Mouse (Mus musculus) stomach, embryonic 16.5 days (tissue): ENCODE results near the gene Il12b. TPM values are rescaled to one million over a fixed set of nuclear protein-coding genes. Genes with fewer than 3 reads are reported as not detected.
"Not testable (repeated sequence)": the region's sequence is repeated elsewhere in the genome, so short reads cannot be mapped to it uniquely, and the experiment has no call there.

ENCODE experiments used
- ATAC-seq: fragments of 200-750 bp; cut with Nextera tagmentation; 2 replicates; pipeline ENCODE4 v1.8.0; 2017; ENCODE audit warnings: moderate number of reproducible peaks, moderate TSS enrichment; ENCODE audit not compliant: insufficient read depth, low FRiP score
- H3K27ac ChIP-seq: fragments of 300-500 bp; sonication (generic); 2 replicates; pipeline ENCODE4 v1.5.1; 2014; ENCODE audit warnings: low read length
- H3K27me3 ChIP-seq: fragments of 300-500 bp; sonication (generic); 2 replicates; pipeline ENCODE4 v1.6.1; 2014; ENCODE audit warnings: low read length, control low read depth, mixed read lengths; ENCODE audit not compliant: control insufficient read depth, insufficient read depth
- H3K36me3 ChIP-seq: fragments of 300-500 bp; sonication (generic); 2 replicates; pipeline ENCODE4 v1.6.1; 2014; ENCODE audit warnings: low read length; ENCODE audit not compliant: control insufficient read depth, insufficient read depth
- H3K4me1 ChIP-seq: fragments of 300-500 bp; sonication (generic); 2 replicates; pipeline ENCODE4 v1.6.1; 2014; ENCODE audit warnings: low read length, control low read depth, mixed read lengths; ENCODE audit not compliant: control insufficient read depth, insufficient read depth
- H3K4me2 ChIP-seq: fragments of 300-500 bp; sonication (generic); 2 replicates; pipeline ENCODE4 v1.6.1; 2014; ENCODE audit warnings: low read depth, low read length, mixed read lengths
- H3K4me3 ChIP-seq: fragments of 300-500 bp; sonication (generic); replicated peaks from 2 replicates; pipeline ENCODE4 v1.5.1; 2014; ENCODE audit warnings: mild to moderate bottlenecking, low read length
- H3K9ac ChIP-seq: fragments of 300-500 bp; sonication (generic); 2 replicates; pipeline ENCODE4 v1.6.1; 2014; ENCODE audit warnings: low read length
- H3K9me3 ChIP-seq: fragments of 300-500 bp; sonication (generic); replicated peaks from 2 replicates; pipeline ENCODE4 v1.6.1; 2016; ENCODE audit warnings: low read length, control low read depth; ENCODE audit not compliant: control insufficient read depth
- WGBS: fragments of 180-500 bp; shearing (Covaris S2); extraction: QIAGEN DNeasy Blood & Tissue Kit; methylation state at CpG from one replicate; pipeline ENCODE4 v1.1.7; 2014; 5-methylcytosine and 5-hydroxymethylcytosine counted together
- polyA plus RNA-seq: library from polyadenylated mRNA; unstranded; fragments of >200 nt; fragmentation: Nextera tagmentation; extraction: Ambion mirVana; gene quantifications from 2 replicates; pipeline ENCODE4 v1.2.1, GENCODE M21; 2015

Gene Il12b
- polyA plus RNA-seq, 1 experiment from 2014 or later: not detected

- no peaks in the 10 kb centered on the region for H3K36me3 ChIP-seq
- no peak overlapping the region for H3K27ac ChIP-seq
- no peak overlapping the region for H3K9ac ChIP-seq
- H3K4me2 ChIP-seq: no peak overlapping the region
- 34% methylated on average over 6 of the region's 6 CpGs for WGBS
- ATAC-seq: no peak
- no peaks in the 10 kb centered on the region for H3K4me1 ChIP-seq
- no peaks in the 10 kb centered on the region for H3K27me3 ChIP-seq
- H3K4me3 ChIP-seq: no peak overlapping the region
- no peaks in the 10 kb centered on the region for H3K9me3 ChIP-seq
Observed at GRCm38 (mm10) chr11:44423261-44423660, 23.4 kb downstream of the Il12b start.

GRCm38 (mm10) chr11:44423955-44424354 is 24.1 kb downstream of the Il12b start:
- Histone ChIP-seq H3K4me2 (no peak overlapping the region), H3K4me1 (no peaks in the 10 kb centered on the region), H3K9me3 (no peaks in the 10 kb centered on the region), H3K4me3 (no peak overlapping the region), H3K27me3 (no peaks in the 10 kb centered on the region), H3K9ac (no peak overlapping the region), H3K27ac (no peak overlapping the region), H3K36me3 (no peaks in the 10 kb centered on the region)
- 72% methylated on average over 5 of the region's 5 CpGs for WGBS
- ATAC-seq: no peak

- Histone ChIP-seq H3K27ac (no peak overlapping the region), H3K4me1 (no peaks in the 10 kb centered on the region), H3K9me3 (no peaks in the 10 kb centered on the region), H3K36me3 (no peaks in the 10 kb centered on the region), H3K4me3 (no peak overlapping the region), H3K4me2 (no peak overlapping the region), H3K27me3 (no peaks in the 10 kb centered on the region), H3K9ac (no peak overlapping the region)
- WGBS: 71% methylated on average over 8 of the region's 8 CpGs
- ATAC-seq: no peak
Observed at GRCm38 (mm10) chr11:44425006-44425405, 25.1 kb downstream of the Il12b start.

GRCm38 (mm10) chr11:44425626-44426025 is 25.8 kb downstream of the Il12b start:
- H3K4me3 ChIP-seq: no peak overlapping the region
- no peak overlapping the region for H3K27ac ChIP-seq
- H3K9ac ChIP-seq: no peak overlapping the region
- WGBS: 60% methylated on average over 6 of the region's 6 CpGs
- no peaks in the 10 kb centered on the region for H3K36me3 ChIP-seq
- H3K4me2 ChIP-seq: no peak overlapping the region
- H3K4me1 ChIP-seq: no peaks in the 10 kb centered on the region
- H3K9me3 ChIP-seq: no peaks in the 10 kb centered on the region
- no peak for ATAC-seq
- no peaks in the 10 kb centered on the region for H3K27me3 ChIP-seq

- H3K4me2 ChIP-seq: no peak overlapping the region
- no peaks in the 10 kb centered on the region for H3K4me1 ChIP-seq
- no peaks in the 10 kb centered on the region for H3K36me3 ChIP-seq
- H3K9ac ChIP-seq: no peak overlapping the region
- WGBS: 71% methylated on average over 2 of the region's 2 CpGs
- no peak for ATAC-seq
- H3K4me3 ChIP-seq: no peak overlapping the region
- no peak overlapping the region for H3K27ac ChIP-seq
- H3K9me3 ChIP-seq: no peaks in the 10 kb centered on the region
- no peaks in the 10 kb centered on the region for H3K27me3 ChIP-seq
Observed at GRCm38 (mm10) chr11:44427951-44428350, 28.1 kb downstream of the Il12b start.

GRCm38 (mm10) chr11:44430036-44430435 is 30.2 kb downstream of the Il12b start:
- Histone ChIP-seq H3K27ac (no peak overlapping the region), H3K9ac (no peak overlapping the region), H3K4me2 (no peak overlapping the region), H3K27me3 (no peaks in the 10 kb centered on the region), H3K4me3 (no peak overlapping the region), H3K36me3 (no peaks in the 10 kb centered on the region), H3K9me3 (no peaks in the 10 kb centered on the region), H3K4me1 (no peaks in the 10 kb centered on the region)
- ATAC-seq: no peak
- WGBS: 83% methylated on average over 3 of the region's 3 CpGs

GRCm38 (mm10) chr11:44437786-44438185 is 37.9 kb downstream of the Il12b start:
- no peak for ATAC-seq
- 92% methylated on average over 6 of the region's 6 CpGs for WGBS
- no peaks in the 10 kb centered on the region; the same call in 1 of the 2 replicates for H3K27me3 ChIP-seq

GRCm38 (mm10) chr11:44451046-44451445 is 51.2 kb downstream of the Il12b start:
- Histone ChIP-seq H3K4me3 (no peak overlapping the region), H3K36me3 (no peaks in the 10 kb centered on the region), H3K9me3 (no peaks in the 10 kb centered on the region), H3K9ac (no peak overlapping the region), H3K27me3 (no peaks in the 10 kb centered on the region), H3K4me2 (no peak overlapping the region), H3K27ac (no peak overlapping the region), H3K4me1 (no peaks in the 10 kb centered on the region)
- ATAC-seq: no peak

More at GRCm38 (mm10) chr11:44437786-44438185, 37.9 kb downstream of the Il12b start:
- Histone ChIP-seq H3K4me3 (no peak overlapping the region), H3K4me1 (no peaks in the 10 kb centered on the region), H3K9ac (no peak overlapping the region), H3K4me2 (no peak overlapping the region), H3K36me3 (no peaks in the 10 kb centered on the region), H3K27ac (no peak overlapping the region), H3K9me3 (no peaks in the 10 kb centered on the region)

- 89% methylated on average over 5 of the region's 5 CpGs for WGBS
- H3K27me3 ChIP-seq, H3K9ac ChIP-seq, ATAC-seq, H3K9me3 ChIP-seq, H3K27ac ChIP-seq, H3K36me3 ChIP-seq, H3K4me3 ChIP-seq, H3K4me2 ChIP-seq, H3K4me1 ChIP-seq: not testable (repeated sequence)
Observed at GRCm38 (mm10) chr11:44452016-44452415, 52.2 kb downstream of the Il12b start.

GRCm38 (mm10) chr11:44453423-44453822 is 53.6 kb downstream of the Il12b start:
- no peaks in the 10 kb centered on the region for H3K9me3 ChIP-seq
- WGBS: 41% methylated on average over 2 of the region's 2 CpGs

More at GRCm38 (mm10) chr11:44453423-44453822, 53.6 kb downstream of the Il12b start:
- Histone ChIP-seq H3K4me3 (no peak overlapping the region), H3K9ac (no peak overlapping the region), H3K4me1 (no peaks in the 10 kb centered on the region), H3K36me3 (0 out of 2 replicates have a peak, but pooled peaks cover 8% of the 10 kb centered on the region), H3K27ac (no peak overlapping the region), H3K4me2 (no peak overlapping the region), H3K27me3 (no peaks in the 10 kb centered on the region)
- ATAC-seq: peak; percentile 47; the same call in 1 of the 2 replicates
